Mouse (Mus musculus) liver, embryonic 14.5 days (tissue): Measurements from ENCODE around the gene Vps13a. TPM values are rescaled to one million over a fixed set of nuclear protein-coding genes. Genes with fewer than 3 reads are reported as not detected.

Experiments used
- ATAC-seq: fragments of 200-750 bp; cut with Nextera tagmentation; 2 replicates; pipeline ENCODE4 v1.8.0; 2017; ENCODE audit warnings: moderate number of reproducible peaks, mild to moderate bottlenecking, moderate library complexity; ENCODE audit not compliant: insufficient read depth
- DNase-seq, 3 experiments: peaks; one replicate each; pipeline ENCODE4 v3.0.0-alpha.2; 2012 to 2013; ENCODE audit warnings: low read depth in 3 of 3, low spot score in 3 of 3
- H3K27ac ChIP-seq: fragments of 300-500 bp; sonication (generic); 2 replicates; pipeline ENCODE4 v1.5.1; 2014; ENCODE audit warnings: moderate library complexity, mild to moderate bottlenecking, control low read depth, inconsistent platforms
- H3K27me3 ChIP-seq: fragments of 300-500 bp; sonication (generic); 2 replicates; pipeline ENCODE4 v1.6.1; 2014; ENCODE audit warnings: mild to moderate bottlenecking, low read length, moderate library complexity; ENCODE audit not compliant: control insufficient read depth, insufficient read depth
- H3K36me3 ChIP-seq: fragments of 300-500 bp; sonication (generic); replicated peaks from 2 replicates; pipeline ENCODE4 v1.6.1; 2014; ENCODE audit warnings: low read depth; ENCODE audit not compliant: control insufficient read depth, insufficient read depth
- H3K4me1 ChIP-seq, 2 experiments: fragments of 200-500 bp in 1 of 2; fragments of 300-500 bp in 1 of 2; sonication (generic) in 1 of 2; replicated peaks; 2 replicates each; pipeline ENCODE4 v1.6.1; 2012 to 2014; ENCODE audit warnings: antibody characterized with exemption in 1 of 2, inconsistent platforms in 1 of 2, low read length in 1 of 2; ENCODE audit not compliant: control insufficient read depth in 2 of 2, insufficient read depth in 2 of 2
- H3K4me2 ChIP-seq: fragments of 300-500 bp; sonication (generic); 2 replicates; pipeline ENCODE4 v1.6.1; 2014; ENCODE audit warnings: low read depth, mild to moderate bottlenecking, control low read depth, moderate library complexity
- H3K4me3 ChIP-seq, 2 experiments: fragments of 200-500 bp in 1 of 2; fragments of 300-500 bp in 1 of 2; sonication (generic) in 1 of 2; 2 replicates each; pipeline ENCODE4 v1.5.1; 2012 to 2014; ENCODE audit warnings: low read depth in 2 of 2, low read length in 2 of 2, mild to moderate bottlenecking in 2 of 2, control low read depth in 1 of 2, inconsistent platforms in 1 of 2, moderate library complexity in 1 of 2; ENCODE audit not compliant: insufficient read depth in 1 of 2
- H3K9ac ChIP-seq: fragments of 300-500 bp; sonication (generic); replicated peaks from 2 replicates; pipeline ENCODE4 v1.6.1; 2014; ENCODE audit warnings: mild to moderate bottlenecking, control low read depth, moderate library complexity
- H3K9me3 ChIP-seq: fragments of 300-500 bp; sonication (generic); 2 replicates; pipeline ENCODE4 v1.6.1; 2016; ENCODE audit warnings: low read length, mixed read lengths; ENCODE audit not compliant: control insufficient read depth
- CTCF ChIP-seq: IDR thresholded peaks from 2 replicates; pipeline ENCODE4 v1.5.1; 2016; ENCODE audit warnings: antibody characterized with exemption, low read depth, control low read depth
- EP300 ChIP-seq: IDR thresholded peaks from 2 replicates; pipeline ENCODE4 v1.6.1; 2016; ENCODE audit warnings: antibody characterized with exemption, low read depth
- WGBS: fragments of 180-500 bp; shearing (Covaris S2); extraction: QIAGEN DNeasy Blood & Tissue Kit; methylation state at CpG from one replicate; pipeline ENCODE4 v1.1.7; 2014; ENCODE audit not compliant: insufficient replicate concordance; 5-methylcytosine and 5-hydroxymethylcytosine counted together
- polyA plus RNA-seq, 2 experiments: library from polyadenylated mRNA; depleted of rRNA in 1 of 2; stranded (reverse) in 1 of 2; unstranded in 1 of 2; fragments of >200 nt; fragmentation: Nextera tagmentation in 1 of 2; extraction: Ambion mirVana in 1 of 2; gene quantifications; 2 replicates each; pipeline versions ENCODE4 v1.2.1 to v1.2.3; 2012 to 2014

The Vps13a gene
- polyA plus RNA-seq, 2 experiments, result 6.9 to 8.0 TPM

DNA sequence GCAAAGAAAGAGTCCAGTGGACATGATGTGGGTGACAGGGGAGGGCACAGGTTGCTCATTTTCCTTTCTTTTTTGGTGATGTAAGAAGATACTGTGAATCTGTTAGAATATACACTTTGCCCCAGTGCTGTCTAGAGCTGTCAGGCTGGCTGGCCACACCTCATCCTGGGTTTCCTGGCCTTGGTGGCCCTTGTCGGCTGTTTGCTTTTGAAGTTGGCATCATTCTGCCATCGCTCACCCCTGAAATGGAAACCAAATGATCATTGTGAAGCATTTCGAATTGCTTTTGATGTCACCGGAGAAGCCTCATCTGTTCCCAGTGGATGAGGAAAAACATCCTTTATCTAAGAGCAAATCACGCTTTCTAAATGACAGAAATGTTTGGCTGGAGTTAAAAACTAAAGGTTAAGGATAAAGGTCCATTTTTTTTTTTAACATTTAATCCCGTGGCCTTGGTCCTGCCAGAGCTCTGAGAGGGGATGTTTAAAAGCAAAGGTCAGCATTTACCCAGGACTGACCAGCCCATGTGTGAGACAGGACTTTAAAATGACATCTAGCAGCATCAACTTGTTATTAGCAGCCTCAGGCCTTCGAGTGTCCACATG, 201.0 kb downstream of the Vps13a start:
- ATAC-seq, result no peak

GRCm38 (mm10) chr19:16576790-16577189, 203.9 kb downstream of the Vps13a start:
- no peak overlapping the region for H3K4me2 ChIP-seq
- no peaks in the 10 kb centered on the region for H3K27me3 ChIP-seq
- WGBS, result 75% methylated on average over 6 of the region's 6 CpGs
- H3K9ac ChIP-seq, result no peak overlapping the region
- no peak overlapping the region for H3K4me3 ChIP-seq
- no peaks in the 10 kb centered on the region for H3K9me3 ChIP-seq
- H3K27ac ChIP-seq, result no peak overlapping the region
- ATAC-seq (no peak), DNase-seq (no peak)
- no peaks in the 10 kb centered on the region for H3K36me3 ChIP-seq
- H3K4me1 ChIP-seq, result no peaks in the 10 kb centered on the region; a peak in 1 of 4 replicates
- TF ChIP-seq CTCF, result no peak
- no peak for TF ChIP-seq EP300

More for the DNA sequence above, 201.0 kb downstream of the Vps13a start:
- WGBS, result 62% methylated on average over 7 of the region's 7 CpGs
- TF ChIP-seq EP300 (no peak), CTCF (no peak)
- no peak overlapping the region for H3K4me3 ChIP-seq
- no peaks in the 10 kb centered on the region for H3K9me3 ChIP-seq
- DNase-seq, result no peak
- H3K27me3 ChIP-seq, result no peaks in the 10 kb centered on the region
- no peaks in the 10 kb centered on the region for H3K36me3 ChIP-seq
- no peaks in the 10 kb centered on the region; a peak in 1 of 4 replicates for H3K4me1 ChIP-seq
- no peak overlapping the region for H3K9ac ChIP-seq
- H3K4me2 ChIP-seq, result no peak overlapping the region
- no peak overlapping the region for H3K27ac ChIP-seq

Other genes starting within 250 kb of the Vps13a start
- gene Foxb2, start 92.9 kb upstream of the Vps13a start, polyA plus RNA-seq (2012; rRNA removed), result not detected in 2 replicates
- not detected in 2 replicates for gene Foxb2, start 92.9 kb upstream of the Vps13a start, polyA plus RNA-seq (2014; fragmentation: Nextera tagmentation; extraction: Ambion mirVana)
- gene Prune2, start 175.2 kb upstream of the Vps13a start, polyA plus RNA-seq (2012; rRNA removed), result 0.14 and 0.26 TPM in 2 replicates
- gene Prune2, start 175.2 kb upstream of the Vps13a start, polyA plus RNA-seq (2014; fragmentation: Nextera tagmentation; extraction: Ambion mirVana), result 0.29 and 0.49 TPM in 2 replicates